Mouse (Mus musculus) thymus, adult 2 months (tissue): Measurements from ENCODE around the gene Nop2.

Experiments
- CTCF ChIP-seq: fragments of 200-500 bp; IDR thresholded peaks from 2 replicates; pipeline ENCODE4 v1.5.1; 2012; ENCODE audit warnings: mild to moderate bottlenecking, control low read depth, low read length, moderate library complexity, borderline replicate concordance; ENCODE audit not compliant: control insufficient read depth, poor library complexity, insufficient read depth; ENCODE audit errors: extremely low read depth
- POLR2A ChIP-seq: fragments of 200-500 bp; IDR thresholded peaks from 2 replicates; pipeline ENCODE4 v1.6.1; 2012; ENCODE audit warnings: mild to moderate bottlenecking, low read length, control low read depth, moderate library complexity; ENCODE audit not compliant: control insufficient read depth, poor library complexity, insufficient read depth; ENCODE audit errors: extremely low read depth

GRCm38 (mm10) chr6:125191332-125192015 is 59.8 kb downstream of the Nop2 start, which contains the start of the genes Ncapd2 and Mrpl51:
- TF ChIP-seq POLR2A (0 out of 2 replicates have a peak, but pooled peaks have one; percentile 19), CTCF (peak; percentile 57; the same call in 1 of the 2 replicates)
